Mouse (Mus musculus) common myeloid progenitor, adult 5-6 weeks (primary cell): Measurements from ENCODE around the gene Tubb5. TPM values are rescaled to one million over a fixed set of nuclear protein-coding genes. Genes with fewer than 3 reads are reported as not detected.

Experiments
- ATAC-seq: replicated peaks from 2 replicates; pipeline ENCODE4 v1.8.0; 2016; ENCODE audit warnings: low read depth, mild to moderate bottlenecking, moderate TSS enrichment, inconsistent platforms; ENCODE audit not compliant: poor library complexity, severe bottlenecking
- total RNA-seq: library from RNA; stranded (forward); fragments of 200-1000, 187-1606 nt; gene quantifications from 2 replicates; pipeline ENCODE4 v1.2.3, GENCODE M21; 2017

Gene Tubb5
- 922 and 1,068 TPM in 2 replicates for total RNA-seq

DNA sequence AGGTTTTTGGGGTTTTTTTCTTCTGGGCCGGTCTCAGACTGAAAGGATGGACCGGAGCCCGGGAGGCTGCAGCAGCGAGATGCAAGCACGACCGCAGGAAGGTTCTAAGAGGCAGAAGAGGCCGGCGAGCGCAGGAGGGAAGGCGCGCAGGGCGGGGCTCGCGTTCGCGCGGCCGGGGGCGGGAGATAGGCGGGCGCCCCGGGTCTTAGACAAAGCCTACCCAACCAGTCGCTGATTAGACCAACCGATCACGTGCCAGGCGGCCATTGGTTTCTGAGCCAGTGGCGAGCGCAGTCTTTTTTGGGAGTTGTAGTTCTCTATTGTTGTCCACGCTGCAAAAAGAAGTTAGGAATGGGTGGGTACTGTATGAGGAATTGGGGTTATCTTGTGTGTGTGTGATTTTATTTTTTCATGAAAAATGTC, at the start of gene Tubb5:
Gene Tubb5, minus strand, starts transcription at position 185 of the 423 bp plus-strand sequence.
- ATAC-seq: peak; percentile 45

GRCm38 (mm10) chr17:35887725-35888124, 49.6 kb upstream of the Tubb5 start:
- ATAC-seq: no peak

DNA sequence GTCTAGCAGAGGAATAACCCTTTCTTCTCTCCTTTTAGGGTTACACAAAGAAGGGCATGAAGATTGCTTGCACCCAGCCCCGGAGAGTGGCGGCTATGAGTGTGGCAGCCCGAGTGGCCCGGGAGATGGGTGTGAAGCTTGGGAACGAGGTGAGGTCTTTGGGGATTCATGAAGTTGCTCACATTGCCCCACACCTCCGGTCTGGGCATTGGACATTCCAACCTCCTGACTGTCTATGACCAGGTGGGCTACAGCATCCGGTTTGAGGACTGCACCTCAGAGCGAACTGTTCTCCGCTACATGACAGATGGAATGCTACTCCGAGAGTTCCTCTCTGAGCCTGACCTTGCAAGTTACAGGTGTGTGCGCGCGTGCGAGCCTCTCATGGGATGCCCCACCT, 45.7 kb upstream of the Tubb5 start:
- ATAC-seq: no peak

DNA sequence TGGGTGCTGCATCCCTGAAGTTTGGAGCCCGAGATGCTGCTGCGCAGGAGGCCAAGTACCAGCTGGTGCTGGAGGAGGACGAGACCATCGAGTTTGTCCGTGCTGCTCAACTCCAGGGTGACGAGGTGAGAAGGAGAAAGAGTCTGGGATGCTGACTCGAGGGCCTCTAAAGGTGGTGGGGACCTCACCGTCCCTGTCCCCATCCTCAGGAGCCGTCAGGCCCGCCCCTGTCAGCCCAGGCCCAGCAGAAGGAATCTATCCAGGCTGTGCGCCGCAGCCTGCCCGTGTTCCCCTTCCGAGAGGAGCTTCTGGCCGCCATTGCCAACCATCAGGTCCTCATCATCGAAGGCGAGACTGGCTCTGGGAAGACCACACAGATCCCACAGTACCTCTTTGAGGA, 44.8 kb upstream of the Tubb5 start:
- no peak for ATAC-seq

GRCm38 (mm10) chr17:35879245-35880057, 41.3 kb upstream of the Tubb5 start, which contains the start of gene Dhx16:
Gene Dhx16 (plus strand): TSS chr17:35879819.
- ATAC-seq: peak; percentile 97

DNA sequence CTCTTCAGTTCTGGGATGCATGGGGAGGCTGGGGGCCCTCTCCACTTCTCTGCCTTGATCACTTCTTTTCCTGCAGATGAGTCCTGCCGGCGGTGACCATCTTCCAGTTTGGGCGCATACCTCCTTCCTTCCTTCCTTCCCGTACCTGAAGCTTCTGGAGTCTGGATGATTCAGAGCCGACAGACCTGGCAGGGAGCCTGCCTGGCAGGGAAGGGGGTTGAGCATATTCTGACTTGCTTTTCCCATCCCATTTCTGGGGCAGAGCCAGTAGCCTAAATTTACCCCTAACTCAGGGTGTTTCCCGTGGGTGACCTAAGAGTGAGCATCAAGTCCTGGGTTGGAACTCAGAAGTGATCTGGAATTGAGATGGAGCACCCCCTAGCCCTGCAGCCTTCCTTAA, 36.6 kb upstream of the Tubb5 start:
- ATAC-seq: no peak

DNA sequence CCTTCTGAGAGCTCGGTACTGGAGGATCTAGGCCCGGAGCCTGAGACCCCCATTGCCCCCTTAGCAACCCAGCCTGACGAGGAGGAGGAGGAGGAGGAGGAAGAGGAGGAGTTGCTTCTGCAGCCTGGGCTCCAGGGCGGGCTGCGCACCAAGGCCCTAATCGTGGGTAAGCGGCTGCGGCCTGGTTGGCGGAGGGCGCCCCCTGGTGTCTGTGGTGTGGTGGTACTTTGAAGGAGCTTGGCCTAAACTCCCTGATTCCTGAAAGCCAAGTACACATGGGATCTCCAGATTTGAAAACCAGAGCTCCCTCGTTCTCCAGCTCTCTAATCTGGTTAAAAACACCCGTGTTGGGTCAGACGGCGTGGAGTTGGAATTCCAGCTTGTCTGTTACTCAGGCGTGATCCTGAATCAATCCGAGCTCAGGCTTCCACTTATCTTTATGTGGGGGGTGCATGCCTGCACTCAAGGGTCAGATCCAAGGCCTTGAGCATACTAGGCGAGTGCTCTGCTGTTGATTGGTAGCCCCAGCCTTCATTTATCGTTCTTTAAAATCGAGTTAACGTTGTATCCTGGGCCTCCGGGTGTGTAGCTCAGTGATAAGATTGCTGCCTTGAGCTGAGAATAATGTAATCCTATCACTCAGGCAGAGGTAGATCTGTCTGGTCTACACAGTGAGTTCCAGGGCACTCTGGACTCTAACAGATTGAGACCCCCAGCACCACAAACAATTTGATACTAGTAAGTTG, 35.8 kb upstream of the Tubb5 start:
- peak; percentile 54 for ATAC-seq

DNA sequence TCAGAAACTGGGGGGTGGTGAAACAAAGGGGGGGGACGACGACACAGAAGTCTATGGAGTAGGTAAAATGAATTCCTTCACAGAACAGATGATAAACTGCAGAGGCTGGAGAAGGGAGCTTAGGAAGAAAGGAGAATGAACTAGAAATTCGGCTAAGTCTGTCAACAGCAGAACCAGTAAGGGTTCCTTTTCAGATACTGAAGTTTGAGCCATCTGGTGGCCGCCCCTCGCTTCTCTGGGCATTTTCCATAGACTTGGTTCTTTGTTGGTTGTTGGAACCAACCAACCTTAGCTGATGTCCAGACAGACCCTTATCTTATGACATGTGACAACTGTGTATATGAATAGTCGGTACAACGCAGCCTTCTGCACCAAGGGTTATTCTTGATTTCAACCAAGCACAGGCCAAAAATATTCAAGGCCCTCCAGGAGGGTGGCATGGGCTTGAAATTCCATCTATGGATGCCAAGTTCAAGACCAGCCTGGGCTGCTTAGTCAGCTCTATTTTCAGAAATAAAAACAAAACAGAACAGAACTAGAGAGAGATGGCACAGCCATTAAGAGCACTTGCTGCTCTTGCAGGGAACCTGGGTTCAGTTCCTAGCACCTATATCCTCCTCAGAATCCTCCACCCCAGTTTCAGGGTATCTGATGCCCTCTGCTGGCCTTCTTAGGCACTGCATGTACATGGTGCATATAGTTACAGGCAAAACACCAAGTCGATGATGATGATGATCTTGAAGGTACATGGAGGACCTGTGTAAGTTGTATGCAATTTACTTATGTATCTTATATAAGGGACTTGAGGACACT, 33.0 kb upstream of the Tubb5 start:
- ATAC-seq: no peak

DNA sequence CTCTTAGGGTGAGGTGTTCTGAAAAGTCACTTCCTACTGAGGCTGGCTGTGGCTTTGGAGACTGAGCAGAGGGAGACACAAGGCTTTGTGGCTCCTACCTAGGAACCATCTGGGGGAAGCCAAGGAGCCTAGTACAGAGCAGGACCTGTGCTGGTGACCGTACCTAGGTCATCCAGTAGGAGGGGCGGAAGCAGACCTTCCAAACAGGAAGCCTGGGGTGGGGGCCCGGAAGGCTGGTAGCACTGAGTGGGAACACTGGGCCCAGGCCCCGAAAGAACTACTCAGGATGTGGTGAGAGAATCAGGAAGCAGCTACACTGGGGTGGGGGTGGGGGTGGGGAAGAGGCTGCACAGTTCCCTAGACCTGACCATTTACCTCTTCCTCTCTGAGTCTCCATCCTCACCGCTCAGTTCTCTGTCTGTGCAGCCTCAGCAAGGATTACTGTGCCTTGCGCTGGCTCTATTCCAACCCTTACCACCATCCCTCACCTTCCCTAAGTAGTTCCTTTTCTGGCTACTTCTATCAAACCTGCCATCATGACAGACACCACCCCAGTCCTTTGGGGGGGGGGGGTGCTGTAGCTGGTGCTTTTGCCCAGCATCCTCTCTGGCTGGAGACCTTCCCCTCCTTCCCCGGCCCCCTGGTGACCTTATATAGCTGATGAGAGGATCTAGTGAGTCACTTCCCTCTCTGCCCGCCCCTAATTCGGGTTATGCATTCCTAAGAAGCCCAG, 32.2 kb upstream of the Tubb5 start:
- ATAC-seq: peak; percentile 67

DNA sequence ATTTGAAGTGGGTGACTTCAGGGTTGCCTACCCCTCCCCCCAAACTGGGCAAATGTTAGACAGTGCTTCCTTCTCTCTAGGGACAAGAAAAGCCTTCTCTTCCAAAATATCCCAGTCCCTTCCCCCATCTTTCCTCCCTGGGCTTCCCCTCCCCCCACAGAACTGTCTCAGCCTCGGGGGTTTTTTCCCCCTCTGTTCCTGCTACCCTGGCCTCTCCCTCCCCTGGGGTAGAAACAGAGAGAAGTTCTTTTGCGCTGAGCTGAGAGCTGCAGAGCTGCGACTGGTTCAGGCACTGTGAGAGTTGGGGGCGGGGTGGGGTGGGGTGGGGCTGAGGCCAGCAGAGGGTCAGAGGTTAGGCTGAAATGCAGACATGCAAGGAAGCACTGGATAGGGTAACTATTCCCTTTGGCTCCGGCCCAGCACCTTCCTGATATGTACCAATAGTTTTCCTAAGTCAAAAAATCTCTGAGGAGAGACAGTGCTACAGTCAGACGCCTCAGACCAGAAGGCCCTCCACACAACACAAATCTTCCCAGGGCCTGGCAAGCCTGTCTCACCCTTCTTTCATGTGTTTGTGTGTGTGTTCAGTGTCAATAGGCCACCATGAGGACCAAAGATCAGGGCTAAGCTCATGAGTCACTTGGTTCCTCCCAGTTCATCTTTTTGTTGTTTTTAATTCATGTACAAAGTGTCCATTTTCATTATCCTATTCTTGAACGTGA, 31.4 kb upstream of the Tubb5 start:
- no peak for ATAC-seq

DNA sequence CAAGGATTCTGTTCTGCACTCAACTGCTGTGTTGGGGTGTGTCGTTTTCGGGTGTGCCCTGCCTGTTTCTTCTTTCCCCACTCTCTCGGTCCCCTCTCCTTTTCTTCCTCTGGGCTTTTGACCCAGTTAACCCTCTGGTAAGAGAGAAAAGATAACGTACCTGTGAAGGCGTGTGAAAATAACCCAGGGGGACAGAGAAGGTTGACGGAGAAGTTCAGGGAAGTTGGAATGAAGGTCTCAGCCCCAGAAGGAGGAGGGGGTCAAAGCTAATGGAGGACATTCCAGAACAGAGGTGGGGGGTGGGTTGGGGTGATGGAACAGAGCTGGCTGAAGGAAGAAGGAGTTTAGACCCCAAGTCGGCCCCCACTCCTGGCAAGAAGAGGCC, 30.8 kb upstream of the Tubb5 start:
- no peak for ATAC-seq

DNA sequence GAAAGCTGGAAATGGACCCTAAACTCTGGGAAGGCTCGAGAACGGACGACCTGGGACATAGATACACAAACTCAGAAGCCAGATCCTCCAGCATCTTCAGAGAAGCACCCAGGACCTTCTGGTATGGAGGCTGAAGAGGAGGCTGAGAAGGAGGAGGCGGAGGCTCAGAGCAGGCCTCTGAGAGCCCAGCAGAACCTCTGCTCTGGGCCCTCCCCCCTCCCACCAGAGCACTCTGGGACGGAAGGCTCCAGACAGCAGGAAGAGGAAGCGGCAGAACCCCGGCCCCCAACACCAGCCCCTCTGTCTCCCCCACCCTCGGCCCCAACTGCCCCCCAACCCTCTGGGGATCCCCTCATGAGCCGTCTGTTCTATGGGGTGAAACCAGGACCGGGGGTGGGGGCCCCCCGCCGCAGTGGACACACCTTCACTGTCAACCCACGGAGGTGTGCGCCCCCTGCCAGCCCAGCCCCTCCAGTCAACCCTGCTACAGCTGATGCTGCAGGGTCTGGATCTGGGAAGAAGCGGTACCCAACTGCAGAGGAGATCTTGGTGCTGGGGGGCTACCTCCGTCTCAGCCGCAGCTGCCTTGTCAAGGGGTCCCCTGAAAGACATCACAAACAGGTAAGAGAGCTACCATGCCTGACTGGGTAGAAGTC, 30.2 kb upstream of the Tubb5 start:
- ATAC-seq: no peak

GRCm38 (mm10) chr17:35866911-35867890, 29.1 kb upstream of the Tubb5 start:
- ATAC-seq: no peak

GRCm38 (mm10) chr17:35866281-35866831, 28.2 kb upstream of the Tubb5 start:
- no peak for ATAC-seq

DNA sequence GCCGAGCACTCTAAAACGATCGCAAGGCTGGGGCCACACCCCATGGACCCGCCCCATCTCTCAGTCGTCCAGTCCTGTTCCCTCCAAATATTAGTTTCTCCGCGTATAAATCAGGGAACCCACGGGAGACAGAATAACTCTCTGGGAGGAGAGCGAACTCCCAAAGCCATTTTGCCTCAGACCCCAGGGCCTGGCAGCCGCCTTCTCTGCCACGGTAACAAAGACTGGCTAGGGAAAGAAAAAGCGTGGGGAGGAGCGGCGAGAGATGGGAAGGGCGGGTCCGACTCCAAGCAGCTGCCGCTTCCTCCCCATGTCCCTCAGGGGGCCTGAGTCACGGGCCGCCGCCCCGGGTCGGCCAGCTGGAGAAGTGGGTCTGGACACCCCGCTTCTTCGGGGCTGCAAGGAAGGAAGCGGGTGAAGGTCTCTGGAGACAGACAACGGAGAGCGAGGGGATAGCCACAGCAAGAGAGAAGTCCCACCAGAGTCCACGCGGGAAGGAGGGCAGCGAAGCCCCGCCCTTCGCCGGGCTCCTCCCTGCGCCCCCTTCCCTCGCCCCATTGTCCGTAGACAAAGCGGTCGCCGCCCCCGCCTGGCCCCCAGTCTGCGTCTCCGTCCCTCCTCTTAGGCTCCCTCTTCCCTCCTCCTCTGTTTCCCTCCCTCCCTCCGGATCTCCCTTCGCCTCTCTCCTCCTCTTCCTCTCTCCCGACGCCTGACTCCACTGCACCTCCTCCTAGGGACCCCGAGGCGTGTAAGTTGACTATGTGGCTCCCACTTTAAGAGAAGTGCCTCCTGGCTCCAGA, 27.6 kb upstream of the Tubb5 start, which contains the start of gene Ppp1r18:
Gene Ppp1r18, plus strand, starts transcription at position 113 of the 800 bp plus-strand sequence.
- peak; percentile 3; the same call in 1 of the 2 replicates for ATAC-seq

GRCm38 (mm10) chr17:35864832-35865353, 26.8 kb upstream of the Tubb5 start:
- ATAC-seq: no peak
